Mouse (Mus musculus): ENCODE measurements at regions not wholly inside any gene's neighbourhood (a gene's known extent, or its start where the extent isn't known, plus 50 kb on each side); places are given as distances from the start of the nearest gene placed in this dataset.

GRCm38 (mm10) chr9:30632164-30633146 is 205.5 kb downstream of the Snx19 start:
- no peak for TF ChIP-seq POLR2A (IDR thresholded peaks at IDR 0.05; ENCODE audit: low read depth, low read length)
- TF ChIP-seq CTCF (IDR thresholded peaks at IDR 0.05; ENCODE audit: extremely low read depth, insufficient read length, insufficient replicate concordance, low read depth, low read length) = no peak
- Histone ChIP-seq H3K27me3 (ENCODE audit: control insufficient read depth, insufficient read depth, low read length) (no peaks in the 10 kb centered on the region), H3K36me3 (ENCODE audit: control insufficient read depth, insufficient read depth, low read length) (no peaks in the 10 kb centered on the region), H3K4me3 (ENCODE audit: low read depth, low read length) (no peak overlapping the region), H3K27ac (ENCODE audit: insufficient read depth, low read depth, low read length) (no peak overlapping the region), H3K4me1 (ENCODE audit: control insufficient read depth, insufficient read depth, insufficient read length, low read length) (no peaks in the 10 kb centered on the region)
- WGBS = 35% methylated on average over 6 of the region's 6 CpGs

GRCm38 (mm10) chr9:30625635-30626034 is 198.7 kb downstream of the Snx19 start:
- H3K27me3 ChIP-seq (ENCODE audit: control insufficient read depth, insufficient read depth, low read length) = no peaks in the 10 kb centered on the region
- no peak overlapping the region for H3K4me3 ChIP-seq (ENCODE audit: low read depth, low read length)
- H3K4me1 ChIP-seq (ENCODE audit: control insufficient read depth, insufficient read depth, insufficient read length, low read length) = no peaks in the 10 kb centered on the region
- TF ChIP-seq CTCF (IDR thresholded peaks at IDR 0.05; ENCODE audit: extremely low read depth, insufficient read length, insufficient replicate concordance, low read depth, low read length) (no peak), POLR2A (IDR thresholded peaks at IDR 0.05; ENCODE audit: low read depth, low read length) (no peak)
- WGBS = 67% methylated on average over 8 of the region's 8 CpGs
- no peaks in the 10 kb centered on the region for H3K36me3 ChIP-seq (ENCODE audit: control insufficient read depth, insufficient read depth, low read length)
- no peak overlapping the region for H3K27ac ChIP-seq (ENCODE audit: insufficient read depth, low read depth, low read length)

GRCm38 (mm10) chr9:30625090-30625489 is 198.2 kb downstream of the Snx19 start:
- Histone ChIP-seq H3K27ac (ENCODE audit: insufficient read depth, low read depth, low read length) (no peak overlapping the region), H3K4me3 (ENCODE audit: low read depth, low read length) (no peak overlapping the region), H3K36me3 (ENCODE audit: control insufficient read depth, insufficient read depth, low read length) (no peaks in the 10 kb centered on the region), H3K4me1 (ENCODE audit: control insufficient read depth, insufficient read depth, insufficient read length, low read length) (no peaks in the 10 kb centered on the region), H3K27me3 (ENCODE audit: control insufficient read depth, insufficient read depth, low read length) (no peaks in the 10 kb centered on the region)
- TF ChIP-seq POLR2A (IDR thresholded peaks at IDR 0.05; ENCODE audit: low read depth, low read length) (no peak), CTCF (IDR thresholded peaks at IDR 0.05; ENCODE audit: extremely low read depth, insufficient read length, insufficient replicate concordance, low read depth, low read length) (no peak)
- 80% methylated on average over 3 of the region's 3 CpGs for WGBS

GRCm38 (mm10) chr9:30624481-30624880 is 197.6 kb downstream of the Snx19 start:
- TF ChIP-seq POLR2A (IDR thresholded peaks at IDR 0.05; ENCODE audit: low read depth, low read length) = no peak
- no peak for TF ChIP-seq CTCF (IDR thresholded peaks at IDR 0.05; ENCODE audit: extremely low read depth, insufficient read length, insufficient replicate concordance, low read depth, low read length)
- 83% methylated on average over 5 of the region's 5 CpGs for WGBS
- Histone ChIP-seq H3K27ac (ENCODE audit: insufficient read depth, low read depth, low read length) (no peak overlapping the region), H3K4me1 (ENCODE audit: control insufficient read depth, insufficient read depth, insufficient read length, low read length) (no peaks in the 10 kb centered on the region), H3K36me3 (ENCODE audit: control insufficient read depth, insufficient read depth, low read length) (no peaks in the 10 kb centered on the region), H3K27me3 (ENCODE audit: control insufficient read depth, insufficient read depth, low read length) (no peaks in the 10 kb centered on the region), H3K4me3 (ENCODE audit: low read depth, low read length) (no peak overlapping the region)

GRCm38 (mm10) chr9:30619325-30619724 is 192.4 kb downstream of the Snx19 start:
- Histone ChIP-seq H3K4me1 (ENCODE audit: control insufficient read depth, insufficient read depth, insufficient read length, low read length) (no peaks in the 10 kb centered on the region), H3K27ac (ENCODE audit: insufficient read depth, low read depth, low read length) (no peak overlapping the region), H3K36me3 (ENCODE audit: control insufficient read depth, insufficient read depth, low read length) (no peaks in the 10 kb centered on the region), H3K4me3 (ENCODE audit: low read depth, low read length) (no peak overlapping the region), H3K27me3 (ENCODE audit: control insufficient read depth, insufficient read depth, low read length) (no peaks in the 10 kb centered on the region)
- TF ChIP-seq POLR2A (IDR thresholded peaks at IDR 0.05; ENCODE audit: low read depth, low read length) (no peak), CTCF (IDR thresholded peaks at IDR 0.05; ENCODE audit: extremely low read depth, insufficient read length, insufficient replicate concordance, low read depth, low read length) (no peak)
- 99% methylated on average over 2 of the region's 2 CpGs for whole genome bisulfite sequencing

DNA sequence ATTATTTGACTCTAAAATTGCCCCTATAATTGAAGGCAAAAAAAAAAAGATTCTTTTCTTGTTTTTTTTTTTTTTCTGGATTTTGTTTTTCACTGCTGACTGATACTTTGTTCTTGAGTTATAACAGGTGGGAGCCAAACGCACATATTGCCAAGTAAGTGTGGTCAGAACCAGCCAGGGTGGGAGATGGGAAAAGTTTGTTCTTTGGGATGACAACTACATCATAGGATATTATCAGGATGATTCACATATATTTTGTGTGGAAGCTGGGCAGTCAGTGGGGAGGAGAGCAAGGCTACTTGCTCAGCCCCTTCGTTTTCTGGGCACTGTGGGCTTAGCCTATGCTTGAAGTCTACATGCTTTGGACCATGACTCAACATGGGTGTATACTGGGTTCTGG is 191.3 kb downstream of the Snx19 start:
- Histone ChIP-seq H3K4me1 (ENCODE audit: control insufficient read depth, insufficient read depth, insufficient read length, low read length) (no peaks in the 10 kb centered on the region), H3K36me3 (ENCODE audit: control insufficient read depth, insufficient read depth, low read length) (no peaks in the 10 kb centered on the region), H3K4me3 (ENCODE audit: low read depth, low read length) (no peak overlapping the region), H3K27ac (ENCODE audit: insufficient read depth, low read depth, low read length) (no peak overlapping the region), H3K27me3 (ENCODE audit: control insufficient read depth, insufficient read depth, low read length) (no peaks in the 10 kb centered on the region)
- TF ChIP-seq CTCF (IDR thresholded peaks at IDR 0.05; ENCODE audit: extremely low read depth, insufficient read length, insufficient replicate concordance, low read depth, low read length) (no peak), POLR2A (IDR thresholded peaks at IDR 0.05; ENCODE audit: low read depth, low read length) (no peak)
- WGBS = 69% methylated on average over 2 of the region's 2 CpGs

DNA sequence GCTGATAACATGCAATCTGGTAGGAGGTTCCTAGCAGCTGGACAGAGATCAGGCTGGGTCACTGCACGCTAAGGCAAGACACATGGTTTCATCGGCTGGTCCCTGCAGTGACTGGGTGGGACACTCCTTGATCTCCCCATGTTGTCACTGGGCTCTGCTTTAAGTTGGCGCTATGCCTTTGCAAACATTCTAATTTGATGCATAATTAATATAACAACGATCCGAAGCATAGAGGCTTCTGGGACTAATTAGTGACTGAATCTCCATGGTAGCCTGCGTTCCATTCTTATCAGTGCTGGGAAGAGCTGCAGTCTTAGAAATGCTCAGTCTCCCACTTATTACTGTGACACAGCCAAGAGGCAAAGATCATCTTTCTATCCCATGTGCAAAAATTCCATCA is 186.8 kb downstream of the Snx19 start:
- Histone ChIP-seq H3K4me3 (ENCODE audit: low read depth, low read length) (no peak overlapping the region), H3K36me3 (ENCODE audit: control insufficient read depth, insufficient read depth, low read length) (no peaks in the 10 kb centered on the region), H3K4me1 (ENCODE audit: control insufficient read depth, insufficient read depth, insufficient read length, low read length) (no peaks in the 10 kb centered on the region), H3K27ac (ENCODE audit: insufficient read depth, low read depth, low read length) (no peak overlapping the region), H3K27me3 (ENCODE audit: control insufficient read depth, insufficient read depth, low read length) (no peaks in the 10 kb centered on the region)
- TF ChIP-seq CTCF (IDR thresholded peaks at IDR 0.05; ENCODE audit: extremely low read depth, insufficient read length, insufficient replicate concordance, low read depth, low read length) = no peak
- no peak for TF ChIP-seq POLR2A (IDR thresholded peaks at IDR 0.05; ENCODE audit: low read depth, low read length)
- 74% methylated on average over 6 of the region's 6 CpGs for WGBS
